Mouse (Mus musculus): ENCODE results near the gene Cdk5rap2.

Cdk5rap2 gene

GRCm38 (mm10) chr4:70265248-70265647, 145.0 kb downstream of the Cdk5rap2 start:
- peak; percentile 21 for DNase-seq (ENCODE audit: extremely low read depth, insufficient read length, low spot score)

GRCm38 (mm10) chr4:70262850-70263249, 147.4 kb downstream of the Cdk5rap2 start:
- no peak for DNase-seq (ENCODE audit: extremely low read depth, insufficient read length, low spot score)

- DNase-seq (ENCODE audit: extremely low read depth, insufficient read length, low spot score), result no peak
Measured at GRCm38 (mm10) chr4:70261315-70261714, 148.9 kb downstream of the Cdk5rap2 start.

- no peak for DNase-seq (ENCODE audit: extremely low read depth, insufficient read length, low spot score)
Measured at GRCm38 (mm10) chr4:70260419-70260807, 149.8 kb downstream of the Cdk5rap2 start.

GRCm38 (mm10) chr4:70259726-70260418, 150.4 kb downstream of the Cdk5rap2 start:
- DNase-seq (ENCODE audit: extremely low read depth, insufficient read length, low spot score), result no peak

- no peak for DNase-seq (ENCODE audit: extremely low read depth, insufficient read length, low spot score)
Measured at GRCm38 (mm10) chr4:70258826-70259225, 151.4 kb downstream of the Cdk5rap2 start.

- no peak for DNase-seq (ENCODE audit: extremely low read depth, insufficient read length, low spot score)
Measured at GRCm38 (mm10) chr4:70258205-70258604, 152.0 kb downstream of the Cdk5rap2 start.

- DNase-seq (ENCODE audit: extremely low read depth, insufficient read length, low spot score), result no peak
Measured at GRCm38 (mm10) chr4:70251782-70252181, 158.5 kb downstream of the Cdk5rap2 start.

GRCm38 (mm10) chr4:70245706-70246105, 164.5 kb downstream of the Cdk5rap2 start:
- DNase-seq (ENCODE audit: extremely low read depth, insufficient read length, low spot score), result no peak

GRCm38 (mm10) chr4:70243561-70244120, 166.6 kb downstream of the Cdk5rap2 start:
- no peak for DNase-seq (ENCODE audit: extremely low read depth, insufficient read length, low spot score)

- no peak for DNase-seq (ENCODE audit: extremely low read depth, insufficient read length, low spot score)
Measured at GRCm38 (mm10) chr4:70239731-70240130, 170.5 kb downstream of the Cdk5rap2 start.

- DNase-seq (ENCODE audit: extremely low read depth, insufficient read length, low spot score), result no peak
Measured at GRCm38 (mm10) chr4:70238862-70239261, 171.4 kb downstream of the Cdk5rap2 start.

- no peak for DNase-seq (ENCODE audit: extremely low read depth, insufficient read length, low spot score)
Measured at GRCm38 (mm10) chr4:70232383-70232782, 177.9 kb downstream of the Cdk5rap2 start.

- DNase-seq (ENCODE audit: extremely low read depth, insufficient read length, low spot score), result no peak
Measured at GRCm38 (mm10) chr4:70229874-70230273, 180.4 kb downstream of the Cdk5rap2 start.

GRCm38 (mm10) chr4:70228350-70228749, 181.9 kb downstream of the Cdk5rap2 start:
- no peak for DNase-seq (ENCODE audit: extremely low read depth, insufficient read length, low spot score)

GRCm38 (mm10) chr4:70227667-70228066, 182.6 kb downstream of the Cdk5rap2 start:
- DNase-seq (ENCODE audit: extremely low read depth, insufficient read length, low spot score), result no peak

GRCm38 (mm10) chr4:70224503-70224902, 185.7 kb downstream of the Cdk5rap2 start:
- no peak for DNase-seq (ENCODE audit: extremely low read depth, insufficient read length, low spot score)

GRCm38 (mm10) chr4:70221878-70222277, 188.4 kb downstream of the Cdk5rap2 start:
- no peak for DNase-seq (ENCODE audit: extremely low read depth, insufficient read length, low spot score)

- no peak for DNase-seq (ENCODE audit: extremely low read depth, insufficient read length, low spot score)
Measured at GRCm38 (mm10) chr4:70221370-70221769, 188.9 kb downstream of the Cdk5rap2 start.

- no peak for DNase-seq (ENCODE audit: extremely low read depth, insufficient read length, low spot score)
Measured at GRCm38 (mm10) chr4:70220277-70221180, 189.7 kb downstream of the Cdk5rap2 start.

- DNase-seq (ENCODE audit: extremely low read depth, insufficient read length, low spot score), result no peak
Measured at GRCm38 (mm10) chr4:70219776-70220175, 190.5 kb downstream of the Cdk5rap2 start.
